Mouse (Mus musculus) 416B (cell line): Measurements from ENCODE around the gene 1700029I15Rik.

Experiments
- DNase-seq: peaks from one replicate; pipeline ENCODE4 v3.0.0; 2011; ENCODE audit warnings: low read depth

The 1700029I15Rik gene

GRCm38 (mm10) chr2:92427882-92428281, 45.5 kb downstream of the 1700029I15Rik start:
- DNase-seq = no peak

- no peak for DNase-seq
Measured at GRCm38 (mm10) chr2:92430089-92430488, 47.8 kb downstream of the 1700029I15Rik start.

GRCm38 (mm10) chr2:92430723-92431541, 48.6 kb downstream of the 1700029I15Rik start:
- no peak for DNase-seq

GRCm38 (mm10) chr2:92431611-92432179, 49.4 kb downstream of the 1700029I15Rik start:
- no peak for DNase-seq

- DNase-seq = peak; percentile 64
Measured at GRCm38 (mm10) chr2:92432299-92433295, 50.3 kb downstream of the 1700029I15Rik start.

GRCm38 (mm10) chr2:92433578-92434374, 51.4 kb downstream of the 1700029I15Rik start, which contains the start of gene Cry2:
Cry2 (minus strand) TSS chr2:92434043.
- DNase-seq = peak; percentile 99

- no peak for DNase-seq
Measured at GRCm38 (mm10) chr2:92434375-92434745, 52.0 kb downstream of the 1700029I15Rik start.

GRCm38 (mm10) chr2:92435023-92435422, 52.7 kb downstream of the 1700029I15Rik start:
- DNase-seq = no peak
